Mouse (Mus musculus): ENCODE measurements around the gene 2210016L21Rik.

Gene 2210016L21Rik

GRCm38 (mm10) chr5:114978888-114979249 is 36.9 kb downstream of the 2210016L21Rik start:
- peak; percentile 90 for DNase-seq (ENCODE audit: low read depth)

- peak; percentile 73 for DNase-seq (ENCODE audit: low read depth)
These were observed 37.5 kb downstream of the 2210016L21Rik start for GRCm38 (mm10) chr5:114979250-114980121.

GRCm38 (mm10) chr5:114980122-114980748 is 38.3 kb downstream of the 2210016L21Rik start:
- no peak for DNase-seq (ENCODE audit: low read depth)

GRCm38 (mm10) chr5:114982001-114982400 is 40.0 kb downstream of the 2210016L21Rik start:
- DNase-seq (ENCODE audit: low read depth) = no peak

- DNase-seq (ENCODE audit: low read depth) = no peak
These were observed 43.1 kb downstream of the 2210016L21Rik start for GRCm38 (mm10) chr5:114985074-114985473.

- no peak for DNase-seq (ENCODE audit: low read depth)
These were observed 54.5 kb downstream of the 2210016L21Rik start for GRCm38 (mm10) chr5:114996447-114996846.

GRCm38 (mm10) chr5:114997327-114997726 is 55.4 kb downstream of the 2210016L21Rik start:
- no peak for DNase-seq (ENCODE audit: low read depth)

Data from 416B (cell line).